Mouse (Mus musculus) ES-E14 (cell line): ENCODE measurements around the gene Ndufs2.

Source experiments
- CHD2 ChIP-seq: IDR thresholded peaks from 2 replicates; pipeline ENCODE4 v1.6.1; 2014; ENCODE audit warnings: mild to moderate bottlenecking, low read depth, low read length, inconsistent platforms
- HCFC1 ChIP-seq: IDR thresholded peaks from 2 replicates; pipeline ENCODE4 v1.6.1; 2012; ENCODE audit warnings: low read length, inconsistent platforms, borderline replicate concordance; ENCODE audit not compliant: insufficient read depth
- MAFK ChIP-seq: IDR thresholded peaks from 2 replicates; pipeline ENCODE4 v1.6.1; 2014; ENCODE audit warnings: mild to moderate bottlenecking, low read depth, low read length, inconsistent platforms; ENCODE audit not compliant: insufficient read depth
- ZC3H11A ChIP-seq: IDR thresholded peaks from 2 replicates; pipeline ENCODE4 v1.6.1; 2012; ENCODE audit warnings: low read depth, mild to moderate bottlenecking, inconsistent platforms, low read length, borderline replicate concordance
- ZNF384 ChIP-seq: IDR thresholded peaks from 2 replicates; pipeline ENCODE4 v1.6.1; 2012; ENCODE audit warnings: low read depth, low read length, inconsistent platforms

GRCm38 (mm10) chr1:171256937-171257548 lies 5.9 kb upstream of the Ndufs2 start:
- TF ChIP-seq ZC3H11A (no peak), HCFC1 (no peak), CHD2 (no peak), MAFK (no peak), ZNF384 (no peak)
